ENCODE assay signal across 16 mouse cellular contexts in genomic region chr5:106460001-106460511, GRCm38 (mm10). TPM values are rescaled to one million over a fixed set of nuclear protein-coding genes. Genes with fewer than 3 reads are reported as not detected.
DNase-seq lines count a peak whose midpoint lies in the region; ATAC-seq and TF ChIP-seq lines count a peak whose summit lies in the region.
"Had no signal": no experiment of that assay in that cellular context is flagged by ENCODE, and none has a peak within 500 bp of the region (broad histone marks: within the 10 kb centered on the region; RNA-seq: fewer than 3 reads in every experiment).

No protein-coding gene starts in this region.

- peaks cover 63% of the 10 kb centered on the region for H3K4me1 ChIP-seq in forebrain, embryonic 10.5 days
- H3K4me1 ChIP-seq in forebrain, embryonic 15.5 days, result peaks cover 48% of the 10 kb centered on the region
- H3K4me1 ChIP-seq in embryonic facial prominence, embryonic 11.5 days (ENCODE audit: control insufficient read depth, insufficient read depth, low read length), result peaks cover 7% of the 10 kb centered on the region; the same call in 1 of the 2 replicates
- peaks cover 12% of the 10 kb centered on the region; the same call in 1 of the 2 replicates for H3K4me1 ChIP-seq in midbrain, embryonic 14.5 days (ENCODE audit: control insufficient read depth, insufficient read depth, low read length)

- no peak for ATAC-seq in forebrain, embryonic 15.5 days (replicated peaks)
- no peak for ATAC-seq in embryonic facial prominence, embryonic 11.5 days (replicated peaks; ENCODE audit: insufficient number of reproducible peaks, low FRiP score, low TSS enrichment, low read depth)
- ATAC-seq in midbrain, embryonic 14.5 days (ENCODE audit: low FRiP score, low TSS enrichment), result no peak

- H3K27me3 ChIP-seq in forebrain, embryonic 10.5 days (ENCODE audit: poor library complexity, severe bottlenecking), result peaks cover 100% of the 10 kb centered on the region
- H3K27me3 ChIP-seq in forebrain, embryonic 15.5 days, result peaks cover 86% of the 10 kb centered on the region
- peaks cover 75% of the 10 kb centered on the region for H3K27me3 ChIP-seq in embryonic facial prominence, embryonic 11.5 days (ENCODE audit: control insufficient read depth, insufficient read depth, low read length)
- H3K27me3 ChIP-seq in midbrain, embryonic 14.5 days (ENCODE audit: control insufficient read depth, insufficient read depth, low read length), result peaks cover 73% of the 10 kb centered on the region

- peak overlapping the region; percentile 62 for H3K4me3 ChIP-seq in forebrain, embryonic 10.5 days
- H3K4me3 ChIP-seq in forebrain, embryonic 15.5 days, result no peak overlapping the region
- no peak overlapping the region for H3K4me3 ChIP-seq in embryonic facial prominence, embryonic 11.5 days (ENCODE audit: low read depth, low read length)
- H3K4me3 ChIP-seq in midbrain, embryonic 14.5 days (replicated peaks; ENCODE audit: low read depth, low read length), result peak overlapping the region; percentile 50
- H3K4me3 ChIP-seq: layer of hippocampus, adult 2 months had no signal

- intact Hi-C loops in heart, postnatal 25 days (cut with DNase I), result loop anchor here (5.0 kb wide), 3 partner anchors 237 to 1262 kb away; partner anchors contain the start of gene Zfp644

- H3K4me2 ChIP-seq in forebrain, embryonic 15.5 days (replicated peaks), result no peak overlapping the region
- no peak overlapping the region for H3K4me2 ChIP-seq in embryonic facial prominence, embryonic 11.5 days (ENCODE audit: low read depth, low read length)
- H3K4me2 ChIP-seq in midbrain, embryonic 14.5 days (ENCODE audit: low read length), result peak overlapping the region; percentile 71

- WGBS in forebrain, embryonic 10.5 days, result under 1% methylated on average over 22 of the region's 22 CpGs
- 1% methylated on average over 22 of the region's 22 CpGs for WGBS in forebrain, embryonic 15.5 days
- WGBS in embryonic facial prominence, embryonic 11.5 days, result under 1% methylated on average over 22 of the region's 22 CpGs
- under 1% methylated on average over 22 of the region's 22 CpGs for WGBS in midbrain, embryonic 14.5 days

- H3K9me3 ChIP-seq in forebrain, embryonic 10.5 days, result no peaks in the 10 kb centered on the region
- H3K9me3 ChIP-seq in forebrain, embryonic 15.5 days, result no peaks in the 10 kb centered on the region
- no peaks in the 10 kb centered on the region for H3K9me3 ChIP-seq in embryonic facial prominence, embryonic 11.5 days (replicated peaks; ENCODE audit: control insufficient read depth, low read length)
- no peaks in the 10 kb centered on the region for H3K9me3 ChIP-seq in midbrain, embryonic 14.5 days (ENCODE audit: control insufficient read depth, low read length)

- DNase-seq in forebrain, embryonic 10.5 days (ENCODE audit: extremely low spot score, low spot score), result peak; percentile 56
- peak; percentile 61 for DNase-seq in brain, embryonic 14.5 days (ENCODE audit: low read depth)
- DNase-seq in embryonic facial prominence, embryonic 11.5 days (ENCODE audit: low spot score), result peak; percentile 9
- DNase-seq in midbrain, embryonic 14.5 days, result no peak
- no peak for DNase-seq in urinary bladder, postnatal 14 days (ENCODE audit: low spot score)
- no peak for DNase-seq in heart, postnatal 25 days (ENCODE audit: low spot score)
- DNase-seq in thymus, postnatal 14 days, result no peak
- DNase-seq: adrenal gland, postnatal 14 days; kidney, adult 8-10 months had no signal

- no peak overlapping the region for H3K9ac ChIP-seq in forebrain, embryonic 15.5 days (replicated peaks)
- H3K9ac ChIP-seq in embryonic facial prominence, embryonic 11.5 days (replicated peaks; ENCODE audit: low read length), result no peak overlapping the region
- peak overlapping the region; percentile 34; the same call in 1 of the 2 replicates for H3K9ac ChIP-seq in midbrain, embryonic 14.5 days (replicated peaks; ENCODE audit: low read length)

- TF ChIP-seq CTCF in brain, embryonic 14.5 days (IDR thresholded peaks at IDR 0.05; ENCODE audit: borderline replicate concordance, extremely low read depth, insufficient read depth, insufficient read length), result no peak

- H3K27ac ChIP-seq in forebrain, embryonic 10.5 days, result peak overlapping the region; percentile 58; the same call in 1 of the 2 replicates
- H3K27ac ChIP-seq in forebrain, embryonic 15.5 days (replicated peaks), result no peak overlapping the region
- no peak overlapping the region for H3K27ac ChIP-seq in embryonic facial prominence, embryonic 11.5 days (replicated peaks; ENCODE audit: low read depth, low read length)
- peak overlapping the region; percentile 79 for H3K27ac ChIP-seq in midbrain, embryonic 14.5 days (replicated peaks; ENCODE audit: low read depth, low read length)
- H3K27ac ChIP-seq: layer of hippocampus, adult 2 months; macrophage had no signal

- no peaks in the 10 kb centered on the region for H3K36me3 ChIP-seq in forebrain, embryonic 10.5 days (replicated peaks)
- no peaks in the 10 kb centered on the region for H3K36me3 ChIP-seq in forebrain, embryonic 15.5 days
- no peaks in the 10 kb centered on the region for H3K36me3 ChIP-seq in embryonic facial prominence, embryonic 11.5 days (replicated peaks; ENCODE audit: control insufficient read depth, insufficient read depth, low read depth, low read length)
- H3K36me3 ChIP-seq in midbrain, embryonic 14.5 days (ENCODE audit: control insufficient read depth, insufficient read depth, low read length), result no peaks in the 10 kb centered on the region

- no peak for TF ChIP-seq POLR2A in brain, embryonic 14.5 days (IDR thresholded peaks at IDR 0.05; ENCODE audit: borderline replicate concordance, extremely low read depth, insufficient read depth, insufficient read length, poor library complexity, severe bottlenecking)

RNA-seq across cellular contexts. Expression of gene Barhl2, which starts 2.1 kb away (rescaled TPM):
- 1.3 and 2.3 TPM in 2 replicates for polyA plus RNA-seq in forebrain, embryonic 10.5 days (2016; fragmentation: Nextera tagmentation; extraction: Ambion mirVana)
- polyA plus RNA-seq in forebrain, embryonic 15.5 days (2015; fragmentation: Nextera tagmentation; extraction: Ambion mirVana), result 1.1 and 1.3 TPM in 2 replicates
- polyA plus RNA-seq in brain, embryonic 14.5 days (2012; rRNA removed), result 18.0 and 26.0 TPM in 2 replicates
- 0.08 TPM in 2 replicates for polyA plus RNA-seq in embryonic facial prominence, embryonic 11.5 days (2014; fragmentation: Nextera tagmentation; extraction: Ambion mirVana)
- 12.2 and 14.4 TPM in 2 replicates for polyA plus RNA-seq in midbrain, embryonic 14.5 days (2014; fragmentation: Nextera tagmentation; extraction: Ambion mirVana)
- total RNA-seq in heart, postnatal 25 days (2021), result not detected
- total RNA-seq: adrenal gland, postnatal 14 days; layer of hippocampus, adult 2 months; liver, adult 2 months; neutrophil, adult 5-6 weeks had no signal
- polyA plus RNA-seq: cortical plate, adult 2 months; heart, embryonic 14.5 days; liver, adult 2 months; macrophage had no signal

Comparison
In these comparisons a context has a peak if more than half of its experiments do, and no peak if none do; other contexts are left out.
1. H3K27ac ChIP-seq: peak in forebrain, embryonic 10.5 days (single experiment) and midbrain, embryonic 14.5 days (single experiment); none in forebrain, embryonic 15.5 days (single experiment) and embryonic facial prominence, embryonic 11.5 days (single experiment).
2. H3K4me3 ChIP-seq: peak in forebrain, embryonic 10.5 days (single experiment) and midbrain, embryonic 14.5 days (single experiment); none in forebrain, embryonic 15.5 days (single experiment) and embryonic facial prominence, embryonic 11.5 days (single experiment).
3. DNase-seq: peak in forebrain, embryonic 10.5 days (single experiment), brain, embryonic 14.5 days (single experiment) and embryonic facial prominence, embryonic 11.5 days (single experiment); none in midbrain, embryonic 14.5 days (single experiment), urinary bladder, postnatal 14 days (single experiment), heart, postnatal 25 days (single experiment) and thymus, postnatal 14 days (single experiment).